Mouse (Mus musculus) forebrain, embryonic 16.5 days (tissue): ENCODE data around the gene Clic3. TPM values are rescaled to one million over a fixed set of nuclear protein-coding genes. Genes with fewer than 3 reads are reported as not detected.

Experiments used
- ATAC-seq: fragments of 200-750 bp; cut with Nextera tagmentation; 2 replicates; pipeline ENCODE4 v1.8.0; 2017; ENCODE audit warnings: mild to moderate bottlenecking, moderate library complexity
- H3K27ac ChIP-seq: fragments of 300-500 bp; sonication (generic); 2 replicates; pipeline ENCODE4 v1.5.1; 2014; ENCODE audit warnings: low read length, control low read depth
- H3K27me3 ChIP-seq: fragments of 300-500 bp; sonication (generic); replicated peaks from 2 replicates; pipeline ENCODE4 v1.6.1; 2014; ENCODE audit warnings: low read length; ENCODE audit not compliant: control insufficient read depth, insufficient read depth
- H3K36me3 ChIP-seq: fragments of 300-500 bp; sonication (generic); 2 replicates; pipeline ENCODE4 v1.6.1; 2014; ENCODE audit not compliant: control insufficient read depth, insufficient read depth
- H3K4me1 ChIP-seq: fragments of 300-500 bp; sonication (generic); replicated peaks from 2 replicates; pipeline ENCODE4 v1.6.1; 2014; ENCODE audit warnings: low read length; ENCODE audit not compliant: control insufficient read depth, insufficient read depth
- H3K4me2 ChIP-seq: fragments of 300-500 bp; sonication (generic); 2 replicates; pipeline ENCODE4 v1.6.1; 2014; ENCODE audit warnings: mild to moderate bottlenecking, low read length, control low read depth
- H3K4me3 ChIP-seq: fragments of 300-500 bp; sonication (generic); replicated peaks from 2 replicates; pipeline ENCODE4 v1.5.1; 2014; ENCODE audit warnings: mild to moderate bottlenecking, low read length, control low read depth
- H3K9ac ChIP-seq: fragments of 300-500 bp; sonication (generic); replicated peaks from 2 replicates; pipeline ENCODE4 v1.6.1; 2014; ENCODE audit warnings: low read depth, low read length, control low read depth
- H3K9me3 ChIP-seq: fragments of 300-500 bp; sonication (generic); 2 replicates; pipeline ENCODE4 v1.6.1; 2016; ENCODE audit warnings: low read length; ENCODE audit not compliant: control insufficient read depth
- WGBS: fragments of 180-500 bp; shearing (Covaris S2); extraction: QIAGEN DNeasy Blood & Tissue Kit; methylation state at CpG from one replicate; pipeline ENCODE4 v1.1.7; 2014; 5-methylcytosine and 5-hydroxymethylcytosine counted together
- microRNA-seq: library from miRNA; unstranded; fragments of <30 nt; microRNA quantifications from one replicate; pipeline ENCODE4, GENCODE M21; 2017
- polyA plus RNA-seq: library from polyadenylated mRNA; unstranded; fragments of >200 nt; fragmentation: Nextera tagmentation; extraction: Ambion mirVana; gene quantifications from 2 replicates; pipeline ENCODE4 v1.2.1, GENCODE M21; 2015

Gene Clic3
- polyA plus RNA-seq, 1 experiment from 2014 or later, result 4.6 TPM

DNA sequence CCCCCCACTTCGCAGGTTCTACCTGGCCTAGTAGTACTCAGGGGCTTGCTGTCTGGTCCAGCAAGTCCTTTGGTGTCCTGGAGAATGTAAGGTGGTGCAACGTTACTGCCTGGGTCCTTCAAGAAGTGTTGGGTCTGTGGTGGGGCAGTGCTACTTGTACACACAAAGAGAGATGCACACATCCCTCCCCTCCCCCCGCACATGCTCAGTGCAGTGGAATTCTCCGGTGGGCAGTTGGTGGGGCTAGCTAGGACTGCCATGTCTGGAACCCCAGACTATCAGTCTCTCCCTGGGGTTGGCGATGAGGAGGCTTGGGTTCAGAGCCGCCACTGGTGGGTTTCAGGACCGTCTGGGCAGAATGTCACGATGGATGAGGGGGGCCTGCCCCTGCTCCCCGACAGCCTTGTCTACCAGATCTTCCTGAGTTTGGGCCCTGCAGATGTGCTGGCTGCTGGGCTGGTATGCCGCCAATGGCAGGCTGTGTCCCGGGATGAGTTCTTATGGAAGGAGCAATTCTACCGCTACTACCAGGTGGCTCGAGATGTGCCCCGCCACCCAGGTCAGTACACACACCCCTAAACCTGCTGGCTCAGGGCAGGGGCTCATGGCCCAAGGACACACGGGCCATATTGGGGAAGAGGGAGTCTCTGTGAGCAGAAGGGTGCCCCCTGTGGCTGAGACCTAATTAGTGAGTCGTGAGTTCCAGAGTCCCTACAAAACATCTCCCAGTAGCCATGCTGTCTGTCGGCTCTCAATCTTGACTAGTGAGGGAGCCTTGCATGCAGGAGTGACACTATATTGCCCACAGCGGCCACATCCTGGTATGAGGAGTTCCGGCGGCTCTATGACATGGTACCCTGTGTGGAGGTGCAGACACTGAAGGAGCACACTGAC lies 45.2 kb downstream of the Clic3 start, which contains the start of gene C8g:
Gene C8g, minus strand, starts transcription at position 127 of the 894 bp plus-strand sequence.
- WGBS, result 75% methylated on average over 20 of the region's 20 CpGs
- Histone ChIP-seq H3K36me3 (peaks cover 15% of the 10 kb centered on the region), H3K4me2 (peak within 1 kb of the TSS; percentile 99), H3K4me1 (peaks cover 13% of the 10 kb centered on the region), H3K27me3 (no peaks in the 10 kb centered on the region), H3K27ac (peak within 1 kb of the TSS; percentile 37), H3K4me3 (peak within 1 kb of the TSS; percentile 85), H3K9me3 (no peaks in the 10 kb centered on the region), H3K9ac (peak within 1 kb of the TSS; percentile 93)
- ATAC-seq, result no peak

- H3K4me2 ChIP-seq, result no peak overlapping the region
- no peak overlapping the region for H3K9ac ChIP-seq
- peaks cover 15% of the 10 kb centered on the region for H3K36me3 ChIP-seq
- no peaks in the 10 kb centered on the region for H3K27me3 ChIP-seq
- H3K27ac ChIP-seq, result no peak overlapping the region
- WGBS, result 89% methylated on average over 3 of the region's 3 CpGs
- peaks cover 13% of the 10 kb centered on the region for H3K4me1 ChIP-seq
- H3K9me3 ChIP-seq, result no peaks in the 10 kb centered on the region
- ATAC-seq, result no peak
- no peak overlapping the region for H3K4me3 ChIP-seq
Observed at GRCm38 (mm10) chr2:25502726-25503125, 46.1 kb downstream of the Clic3 start.

- Histone ChIP-seq H3K27ac (no peak overlapping the region), H3K27me3 (no peaks in the 10 kb centered on the region), H3K4me1 (peaks cover 13% of the 10 kb centered on the region), H3K9me3 (no peaks in the 10 kb centered on the region), H3K9ac (no peak overlapping the region), H3K4me2 (no peak overlapping the region), H3K4me3 (no peak overlapping the region), H3K36me3 (peaks cover 15% of the 10 kb centered on the region)
- WGBS, result 89% methylated on average over 19 of the region's 19 CpGs
- no peak for ATAC-seq
Observed at GRCm38 (mm10) chr2:25504538-25504937, 47.9 kb downstream of the Clic3 start.

DNA sequence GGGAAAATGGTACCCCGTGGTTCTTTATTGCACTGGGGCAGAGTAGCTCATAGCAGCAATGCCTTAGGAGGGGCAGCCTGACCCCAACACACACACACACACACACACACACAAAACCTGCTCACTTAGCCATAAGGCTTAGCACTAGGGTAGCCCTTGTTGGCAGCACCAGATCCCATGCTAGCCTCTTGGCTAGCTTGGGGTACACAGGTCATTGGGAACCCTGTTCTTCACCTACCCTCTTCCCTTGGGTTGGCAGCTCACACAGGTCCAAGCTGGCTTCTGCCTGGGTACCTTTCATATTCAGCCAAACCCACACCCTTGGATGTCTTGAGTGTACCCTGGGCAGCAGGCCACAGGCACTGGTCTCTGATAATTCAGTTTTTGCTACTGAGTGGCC lies 48.4 kb downstream of the Clic3 start:
- Histone ChIP-seq H3K9ac (no peak overlapping the region), H3K4me3 (no peak overlapping the region), H3K27me3 (no peaks in the 10 kb centered on the region), H3K4me1 (peaks cover 13% of the 10 kb centered on the region), H3K27ac (no peak overlapping the region), H3K36me3 (peaks cover 15% of the 10 kb centered on the region), H3K9me3 (no peaks in the 10 kb centered on the region), H3K4me2 (no peak overlapping the region)
- WGBS, result 86% methylated on average over 1 of the region's 1 CpGs
- ATAC-seq, result no peak

GRCm38 (mm10) chr2:25505860-25506259 lies 49.2 kb downstream of the Clic3 start:
- H3K36me3 ChIP-seq, result peaks cover 15% of the 10 kb centered on the region
- no peak overlapping the region for H3K9ac ChIP-seq
- no peak overlapping the region for H3K27ac ChIP-seq
- no peaks in the 10 kb centered on the region for H3K9me3 ChIP-seq
- 91% methylated on average over 4 of the region's 4 CpGs for WGBS
- H3K27me3 ChIP-seq, result no peaks in the 10 kb centered on the region
- ATAC-seq, result no peak
- H3K4me2 ChIP-seq, result no peak overlapping the region
- H3K4me1 ChIP-seq, result peaks cover 10% of the 10 kb centered on the region
- no peak overlapping the region for H3K4me3 ChIP-seq

DNA sequence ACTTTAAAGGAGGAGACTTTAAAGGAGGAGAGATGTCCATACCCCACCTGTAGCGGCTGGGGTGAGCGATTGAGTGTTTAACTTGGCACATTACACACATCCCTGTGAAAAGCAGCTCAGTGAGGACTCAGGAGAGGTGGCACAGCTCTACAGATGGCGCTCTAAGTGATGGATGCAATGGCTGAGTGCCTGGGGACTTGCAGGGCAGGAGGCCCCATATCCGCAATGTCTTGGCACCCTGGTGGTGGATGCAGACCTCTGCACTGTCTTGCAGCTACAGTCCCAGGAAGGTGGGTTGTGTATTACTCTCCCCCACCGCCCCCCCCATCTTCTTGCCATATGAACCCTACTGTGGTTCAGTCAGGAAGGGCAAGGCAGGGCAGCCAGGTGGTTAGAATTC lies 50.3 kb downstream of the Clic3 start:
- Histone ChIP-seq H3K4me3 (no peak overlapping the region), H3K27ac (no peak overlapping the region), H3K27me3 (no peaks in the 10 kb centered on the region), H3K9me3 (no peaks in the 10 kb centered on the region), H3K36me3 (peaks cover 15% of the 10 kb centered on the region), H3K4me2 (no peak overlapping the region), H3K9ac (no peak overlapping the region), H3K4me1 (peaks cover 2% of the 10 kb centered on the region)
- 32% methylated on average over 5 of the region's 5 CpGs for WGBS
- ATAC-seq, result no peak; the same call in 1 of the 2 replicates

Small RNAs within 50 kb of the gene (microRNA-seq; reads per million reads assigned to microRNA genes)
- gene Mir3087, result not detected

Other genes starting within 250 kb of the Clic3 start
- 91.7 and 101 TPM in 2 replicates for gene Nelfb, start 245.3 kb upstream of the Clic3 start, polyA plus RNA-seq
- not detected in 2 replicates for gene Stpg3, start 242.2 kb upstream of the Clic3 start, polyA plus RNA-seq
- gene Fam166a, start 238.1 kb upstream of the Clic3 start, polyA plus RNA-seq, result not detected in 2 replicates
- gene Tubb4b, start 232.1 kb upstream of the Clic3 start, polyA plus RNA-seq, result 394 TPM in 2 replicates
- not detected in 2 replicates for gene Slc34a3, start 222.5 kb upstream of the Clic3 start, polyA plus RNA-seq
- not detected in 2 replicates for gene Rnf224, start 220.1 kb upstream of the Clic3 start, polyA plus RNA-seq
- 91.6 and 106 TPM in 2 replicates for gene Rnf208, start 214.6 kb upstream of the Clic3 start, polyA plus RNA-seq
- gene Cysrt1, start 214.4 kb upstream of the Clic3 start, polyA plus RNA-seq, result 0.33 TPM in 1 of 2 replicates, not detected in the other
- gene AL732309.1, start 210.0 kb upstream of the Clic3 start, polyA plus RNA-seq, result 5.8 and 9.0 TPM in 2 replicates
- gene Tmem203, start 201.4 kb upstream of the Clic3 start, polyA plus RNA-seq, result 16.0 and 16.2 TPM in 2 replicates
- 14.8 and 16.4 TPM in 2 replicates for gene Tprn, start 194.2 kb upstream of the Clic3 start, polyA plus RNA-seq
- 199 and 204 TPM in 2 replicates for gene Ssna1, start 184.4 kb upstream of the Clic3 start, polyA plus RNA-seq
- 150 and 159 TPM in 2 replicates for gene Anapc2, start 184.4 kb upstream of the Clic3 start, polyA plus RNA-seq
- not detected in 2 replicates for gene Tmem210, start 168.7 kb upstream of the Clic3 start, polyA plus RNA-seq
- gene Lrrc26, start 166.9 kb upstream of the Clic3 start, polyA plus RNA-seq, result 0.21 TPM in 1 of 2 replicates, not detected in the other
- gene Grin1, start 137.7 kb upstream of the Clic3 start, polyA plus RNA-seq, result 19.0 and 29.4 TPM in 2 replicates
- 50.6 and 54.6 TPM in 2 replicates for gene Man1b1, start 124.5 kb upstream of the Clic3 start, polyA plus RNA-seq
- gene Dpp7, start 100.5 kb upstream of the Clic3 start, polyA plus RNA-seq, result 21.5 and 26.9 TPM in 2 replicates
- 3.3 and 7.5 TPM in 2 replicates for gene Uap1l1, start 91.2 kb upstream of the Clic3 start, polyA plus RNA-seq
- 23.8 and 29.9 TPM in 2 replicates for gene Sapcd2, start 84.5 kb upstream of the Clic3 start, polyA plus RNA-seq
- 5.2 and 6.2 TPM in 2 replicates for gene Entpd2, start 61.0 kb upstream of the Clic3 start, polyA plus RNA-seq
- 384 and 515 TPM in 2 replicates for gene Npdc1, start 57.5 kb upstream of the Clic3 start, polyA plus RNA-seq
- 0.31 TPM in 1 of 2 replicates, not detected in the other for gene Fut7, start 33.6 kb upstream of the Clic3 start, polyA plus RNA-seq
- 12.2 and 14.9 TPM in 2 replicates for gene Abca2, start 28.1 kb upstream of the Clic3 start, polyA plus RNA-seq
- gene Paxx, start 4.3 kb downstream of the Clic3 start, polyA plus RNA-seq, result 89.2 and 108 TPM in 2 replicates
- 212 and 217 TPM in 2 replicates for gene Ptgds, start 13.2 kb downstream of the Clic3 start, polyA plus RNA-seq
- not detected in 2 replicates for gene Lcn12, start 37.1 kb downstream of the Clic3 start, polyA plus RNA-seq
- gene Fbxw5, start 43.9 kb downstream of the Clic3 start, polyA plus RNA-seq, result 133 and 156 TPM in 2 replicates
- gene C8g, start 44.9 kb downstream of the Clic3 start, polyA plus RNA-seq, result 4.4 and 4.5 TPM in 2 replicates
- gene Traf2, start 90.1 kb downstream of the Clic3 start, polyA plus RNA-seq, result 26.8 and 29.5 TPM in 2 replicates
- gene Edf1, start 101.0 kb downstream of the Clic3 start, polyA plus RNA-seq, result 327 and 359 TPM in 2 replicates
- 1.0 and 2.8 TPM in 2 replicates for gene Mamdc4, start 118.0 kb downstream of the Clic3 start, polyA plus RNA-seq
- gene Phpt1, start 118.4 kb downstream of the Clic3 start, polyA plus RNA-seq, result 141 and 145 TPM in 2 replicates
- gene Ajm1, start 124.9 kb downstream of the Clic3 start, polyA plus RNA-seq, result 5.8 and 7.7 TPM in 2 replicates
- gene Rabl6, start 151.7 kb downstream of the Clic3 start, polyA plus RNA-seq, result 67.5 and 73.6 TPM in 2 replicates
- 0.17 and 0.24 TPM in 2 replicates for gene Ccdc183, start 160.8 kb downstream of the Clic3 start, polyA plus RNA-seq
- 20.6 and 28.9 TPM in 2 replicates for gene Tmem141, start 165.2 kb downstream of the Clic3 start, polyA plus RNA-seq
- 2.3 and 4.1 TPM in 2 replicates for gene Fcna, start 171.2 kb downstream of the Clic3 start, polyA plus RNA-seq
- not detected in 2 replicates for gene Lcn8, start 196.3 kb downstream of the Clic3 start, polyA plus RNA-seq
- gene Lcn5, start 201.1 kb downstream of the Clic3 start, polyA plus RNA-seq, result not detected in 2 replicates
- not detected in 2 replicates for gene Lcn6, start 219.9 kb downstream of the Clic3 start, polyA plus RNA-seq
- gene Lcn10, start 225.9 kb downstream of the Clic3 start, polyA plus RNA-seq, result not detected in 2 replicates
- gene Obp2a, start 243.2 kb downstream of the Clic3 start, polyA plus RNA-seq, result not detected in 2 replicates
- 105 and 127 TPM in 2 replicates for gene Bmyc, start 249.9 kb downstream of the Clic3 start, polyA plus RNA-seq